In genomic region chr11:32348433-32349283, GRCm38 (mm10) we compare ENCODE assay signal across 8 mouse cellular contexts. TPM values are rescaled to one million over a fixed set of nuclear protein-coding genes. Genes with fewer than 3 reads are reported as not detected.
A peak's percentile ranks its signal among the peaks of the same experiment; 100 is the strongest.
DNase-seq lines count a peak whose midpoint lies in the region; ATAC-seq and TF ChIP-seq lines count a peak whose summit lies in the region.

No protein-coding gene starts in this region.

- H3K36me3 ChIP-seq in thymus, adult 2 months (ENCODE audit: control insufficient read depth, insufficient read depth, low read length): no peaks in the 10 kb centered on the region
- peaks cover 8% of the 10 kb centered on the region for H3K36me3 ChIP-seq in liver, embryonic 12.5 days

- ATAC-seq in liver, embryonic 12.5 days: no peak

- TF ChIP-seq POLR2A in cerebellum, adult 2 months (IDR thresholded peaks at IDR 0.05; ENCODE audit: borderline replicate concordance, insufficient read depth, low read length): no peak
- TF ChIP-seq POLR2A in thymus, adult 2 months (IDR thresholded peaks at IDR 0.05; ENCODE audit: control insufficient read depth, extremely low read depth, insufficient read depth, low read length, poor library complexity): no peak

- WGBS in cerebellum, adult 2 months: 61% methylated on average over 9 of the region's 9 CpGs
- 65% methylated on average over 9 of the region's 9 CpGs for WGBS in thymus, adult 2 months
- 31% methylated on average over 9 of the region's 9 CpGs for WGBS in liver, embryonic 12.5 days (ENCODE audit: insufficient replicate concordance)

- no peak for DNase-seq in cerebellum, adult 2 months
- DNase-seq in cerebellum, adult 9-10 months: no peak
- DNase-seq in thymus, adult 2 months: no peak
- no peak for DNase-seq in thymus, postnatal 0 days (ENCODE audit: low spot score)
- DNase-seq in cerebellum, postnatal 10 days: no peak
- DNase-seq in adrenal gland, postnatal 36 days: no peak
- DNase-seq in ovary, postnatal 10 days (ENCODE audit: low spot score): no peak

- H3K4me2 ChIP-seq in liver, embryonic 12.5 days: peak overlapping the region; percentile 90

- 0 out of 2 replicates have a peak, but pooled peaks cover 3% of the 10 kb centered on the region for H3K4me1 ChIP-seq in cerebellum, adult 2 months (ENCODE audit: control insufficient read depth, insufficient read depth, low read length)
- H3K4me1 ChIP-seq in thymus, adult 2 months (replicated peaks; ENCODE audit: control insufficient read depth, insufficient read depth, low read length): 0 out of 2 replicates have a peak, but pooled peaks cover 4% of the 10 kb centered on the region
- H3K4me1 ChIP-seq in liver, embryonic 12.5 days: peaks cover 33% of the 10 kb centered on the region

- H3K27me3 ChIP-seq in cerebellum, adult 2 months (ENCODE audit: control insufficient read depth, insufficient read depth, low read length): no peaks in the 10 kb centered on the region
- H3K27me3 ChIP-seq in thymus, adult 2 months (ENCODE audit: control insufficient read depth, insufficient read depth, low read length): peaks cover 4% of the 10 kb centered on the region; the same call in 1 of the 2 replicates
- H3K27me3 ChIP-seq in liver, embryonic 12.5 days (replicated peaks): peaks cover 52% of the 10 kb centered on the region

- TF ChIP-seq CTCF in cerebellum, adult 2 months (IDR thresholded peaks at IDR 0.05; ENCODE audit: borderline replicate concordance, insufficient read depth, low read depth, low read length): no peak
- TF ChIP-seq CTCF in thymus, adult 2 months (IDR thresholded peaks at IDR 0.05; ENCODE audit: borderline replicate concordance, control insufficient read depth, extremely low read depth, insufficient read depth, low read length, poor library complexity): no peak

- H3K9ac ChIP-seq in liver, embryonic 12.5 days: peak overlapping the region; percentile 77

- H3K9me3 ChIP-seq in liver, embryonic 12.5 days (replicated peaks): no peaks in the 10 kb centered on the region

- H3K4me3 ChIP-seq in cerebellum, adult 2 months (replicated peaks; ENCODE audit: insufficient read depth, low read depth, low read length): peak overlapping the region; percentile 71
- H3K4me3 ChIP-seq in thymus, adult 2 months (ENCODE audit: control insufficient read depth, insufficient read depth, low read length): peak overlapping the region; percentile 31
- peak overlapping the region; percentile 64 for H3K4me3 ChIP-seq in liver, embryonic 12.5 days

- no peak overlapping the region for H3K27ac ChIP-seq in cerebellum, adult 2 months (ENCODE audit: insufficient read depth, low read length)
- no peak overlapping the region; the same call in 1 of the 2 replicates for H3K27ac ChIP-seq in thymus, adult 2 months (ENCODE audit: control insufficient read depth, insufficient read depth, low read length)
- peak overlapping the region; percentile 60; the same call in 1 of the 2 replicates for H3K27ac ChIP-seq in liver, embryonic 12.5 days

RNA-seq across cellular contexts. Expression of gene Sh3pxd2b, which starts 1.0 kb away (rescaled TPM):
- polyA plus RNA-seq in cerebellum, adult 2 months (2012; rRNA removed): 9.1 TPM in 2 replicates
- 6.8 and 7.5 TPM in 2 replicates for polyA plus RNA-seq in thymus, adult 2 months (2012; rRNA removed)
- polyA plus RNA-seq in thymus, postnatal 0 days (2015; fragmentation: Nextera tagmentation; extraction: Ambion mirVana): 2.3 and 2.7 TPM in 2 replicates
- polyA plus RNA-seq in liver, embryonic 12.5 days (2016; fragmentation: Nextera tagmentation; extraction: Ambion mirVana): 2.6 and 3.1 TPM in 2 replicates
- total RNA-seq in adrenal gland, postnatal 36 days (2021): 10 to 100 TPM in 1 of 2 experiments, 1 to 10 TPM in 1; 5.7 to 10.7 TPM

RNA-seq across cellular contexts. Expression of gene Hbq1a, which starts 48.8 kb away (rescaled TPM):
- polyA plus RNA-seq in cerebellum, adult 2 months (2012; rRNA removed): 1.1 TPM in 2 replicates
- polyA plus RNA-seq in thymus, adult 2 months (2012; rRNA removed): 0.27 TPM in 1 of 2 replicates, not detected in the other
- not detected in 2 replicates for polyA plus RNA-seq in thymus, postnatal 0 days (2015; fragmentation: Nextera tagmentation; extraction: Ambion mirVana)
- polyA plus RNA-seq in liver, embryonic 12.5 days (2016; fragmentation: Nextera tagmentation; extraction: Ambion mirVana): 4.2 and 5.2 TPM in 2 replicates
- under 1 TPM; 0.49 to 0.93 TPM for total RNA-seq in adrenal gland, postnatal 36 days (2021)

RNA-seq across cellular contexts. Expression of gene Hba-a2, which starts 52.4 kb away (rescaled TPM):
- 435 and 992 TPM in 2 replicates for polyA plus RNA-seq in cerebellum, adult 2 months (2012; rRNA removed)
- 2,237 and 2,638 TPM in 2 replicates for polyA plus RNA-seq in thymus, adult 2 months (2012; rRNA removed)
- polyA plus RNA-seq in thymus, postnatal 0 days (2015; fragmentation: Nextera tagmentation; extraction: Ambion mirVana): 1,475 and 1,659 TPM in 2 replicates
- polyA plus RNA-seq in liver, embryonic 12.5 days (2016; fragmentation: Nextera tagmentation; extraction: Ambion mirVana): 121,851 and 123,321 TPM in 2 replicates
- 1,000 to 10,000 TPM; 1,676 to 2,955 TPM for total RNA-seq in adrenal gland, postnatal 36 days (2021)

Comparison
In these comparisons a context has a peak if more than half of its experiments do, and no peak if none do; other contexts are left out.
1. RNA of gene Hba-a2, which starts 52.4 kb away (polyA plus RNA-seq): 121,851 to 123,321 TPM in liver, embryonic 12.5 days; 2,237 to 2,638 TPM in thymus, adult 2 months, 1,475 to 1,659 TPM in thymus, postnatal 0 days and 435 to 992 TPM in cerebellum, adult 2 months; every median in the first group is over 10 times any median in the second.
2. Peak in every context shown above with its lines, with median percentiles within 50 percentile points of each other: H3K4me3 ChIP-seq.